Mouse (Mus musculus): Measurements from ENCODE around the gene P2ry2.

- TF ChIP-seq CTCF (IDR thresholded peaks at IDR 0.05; ENCODE audit: borderline replicate concordance, extremely low read depth, insufficient read depth, insufficient read length) (no peak), POLR2A (IDR thresholded peaks at IDR 0.05; ENCODE audit: borderline replicate concordance, extremely low read depth, insufficient read depth, insufficient read length, poor library complexity, severe bottlenecking) (no peak)
Measured at GRCm38 (mm10) chr7:100999623-101000022, 13.0 kb downstream of the P2ry2 start.

Data from brain, embryonic 14.5 days (tissue).